Mouse (Mus musculus): ENCODE results near the gene Atp5d.

GRCm38 (mm10) chr10:80116927-80117691 lies 21.3 kb upstream of the Atp5d start:
- TF ChIP-seq CTCF (IDR thresholded peaks at IDR 0.05; ENCODE audit: borderline replicate concordance, control insufficient read depth, extremely low read depth, insufficient read depth, low read length, poor library complexity) (no peak), POLR2A (IDR thresholded peaks at IDR 0.05; ENCODE audit: control insufficient read depth, extremely low read depth, insufficient read depth, low read length, poor library complexity) (no peak)
